Mouse (Mus musculus) stomach, postnatal 0 days (tissue): Measurements from ENCODE around the gene Pik3c2b.

ENCODE experiments used
- CTCF ChIP-seq: IDR thresholded peaks from 2 replicates; pipeline ENCODE4 v1.5.1; 2016; ENCODE audit warnings: antibody characterized with exemption, low read depth, mild to moderate bottlenecking, moderate library complexity
- EP300 ChIP-seq: optimal IDR thresholded peaks from 2 replicates; pipeline ENCODE3; 2016; ENCODE audit warnings: antibody characterized with exemption

DNA sequence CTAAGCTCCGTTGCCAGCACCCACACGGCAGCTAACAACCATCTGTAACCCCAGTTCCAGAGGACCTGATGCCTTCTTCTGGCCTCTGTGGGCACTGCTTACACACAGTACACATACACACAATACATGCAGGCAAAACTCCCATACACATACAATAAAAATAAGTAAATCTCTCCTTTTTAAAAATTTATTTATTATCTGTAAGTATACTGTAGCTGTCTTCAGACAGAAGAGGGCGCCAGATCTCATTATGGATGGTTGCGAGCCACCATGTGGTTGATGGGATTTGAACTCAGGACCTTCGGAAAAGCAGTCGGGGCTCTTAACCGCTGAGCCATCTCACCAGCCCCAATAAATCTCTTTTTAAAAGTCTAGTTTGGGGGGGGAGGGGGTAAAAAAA, 24.1 kb upstream of the Pik3c2b start:
- peak; percentile 40; the same call in 1 of the 2 replicates for TF ChIP-seq CTCF
- no peak for TF ChIP-seq EP300
